Mouse (Mus musculus) heart, adult 18-20 months (tissue): ENCODE results near the gene Edem1. TPM values are rescaled to one million over a fixed set of nuclear protein-coding genes. Genes with fewer than 3 reads are reported as not detected.
"Not testable (repeated sequence)": the region's sequence is repeated elsewhere in the genome, so short reads cannot be mapped to it uniquely, and the experiment has no call there.

Experiments used
- DNase-seq, 2 experiments: peaks; one replicate each; pipeline ENCODE4 v3.0.0; 2021 to 2022; ENCODE audit warnings: mixed read lengths in 1 of 2
- total RNA-seq, 2 experiments: library from RNA; stranded (reverse); gene quantifications; 2 replicates each; pipeline ENCODE4 v1.2.3; 2021

Gene Edem1
- total RNA-seq, 2 experiments from 2014 or later = 11.7 to 18.7 TPM

- DNase-seq = peak; percentile 59 to 66
Observed at GRCm38 (mm10) chr6:108829386-108830370, 1.2 kb downstream of the Edem1 start.

DNA sequence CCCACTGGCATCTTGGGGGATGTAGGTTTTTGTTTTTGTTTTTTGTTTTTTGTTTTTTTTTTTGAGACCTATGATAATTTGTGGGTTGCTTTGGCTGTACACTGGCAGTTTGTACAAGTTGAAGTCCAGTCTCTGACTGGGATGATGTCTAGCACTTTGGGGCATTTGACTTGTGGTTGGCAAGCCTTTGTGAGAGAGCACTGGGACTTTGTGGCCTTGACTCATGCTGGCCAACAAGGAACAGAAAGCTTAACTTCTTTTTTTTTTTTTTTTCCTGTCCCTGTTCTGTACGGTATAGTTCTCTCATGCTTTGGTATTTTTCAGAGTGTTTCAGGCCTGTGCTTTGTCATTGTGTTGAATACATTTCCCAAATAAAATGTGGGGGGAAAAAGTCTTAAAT lies 3.7 kb downstream of the Edem1 start:
- DNase-seq = peak in 1 of 2 experiments; percentile 22

GRCm38 (mm10) chr6:108832989-108833388 lies 4.5 kb downstream of the Edem1 start:
- no peak for DNase-seq

GRCm38 (mm10) chr6:108833963-108834697 lies 5.7 kb downstream of the Edem1 start:
- no peak for DNase-seq

- peak; percentile 30 to 63 for DNase-seq
Observed at GRCm38 (mm10) chr6:108835765-108836691, 7.6 kb downstream of the Edem1 start.

GRCm38 (mm10) chr6:108837081-108837480 lies 8.6 kb downstream of the Edem1 start:
- DNase-seq = no peak

- DNase-seq = no peak
Observed at GRCm38 (mm10) chr6:108837958-108838357, 9.5 kb downstream of the Edem1 start.

GRCm38 (mm10) chr6:108839432-108839831 lies 11.0 kb downstream of the Edem1 start:
- no peak for DNase-seq

DNA sequence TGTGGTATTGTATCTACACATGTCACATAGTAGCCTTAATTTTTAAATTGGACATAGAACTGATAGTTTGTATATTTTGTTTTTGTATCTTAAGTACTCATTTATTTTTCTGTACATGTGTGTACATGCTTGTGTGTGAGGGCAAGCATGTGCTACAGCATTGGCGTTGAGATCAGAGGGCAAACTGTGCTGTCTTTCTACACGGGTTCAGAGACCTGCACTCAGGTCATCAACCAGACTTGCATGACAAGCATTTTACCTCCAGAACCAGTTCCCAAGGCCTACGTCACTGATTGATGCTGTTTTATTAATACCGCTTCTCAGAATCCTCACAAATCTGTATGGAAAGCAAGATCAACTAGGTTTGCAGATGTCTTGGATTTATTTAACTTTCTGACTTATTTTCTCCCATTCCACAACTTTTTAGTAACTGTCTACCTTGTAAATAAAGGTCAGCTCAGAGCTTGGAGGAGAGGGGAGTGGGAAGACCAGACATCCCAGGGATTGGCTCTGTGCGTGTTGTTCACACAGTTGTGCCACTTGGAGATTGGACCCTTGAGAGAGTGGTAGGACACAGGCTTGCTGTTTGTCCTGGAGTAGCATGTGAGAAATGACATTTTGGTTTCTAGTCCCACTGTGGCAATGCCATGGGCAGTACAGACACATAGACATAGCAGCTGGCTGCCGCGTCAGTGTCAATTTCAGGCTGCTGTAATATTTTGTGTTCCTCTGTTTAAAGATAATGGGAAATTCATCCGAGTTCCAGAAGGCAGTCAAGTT lies 12.6 kb downstream of the Edem1 start:
- no peak for DNase-seq

DNA sequence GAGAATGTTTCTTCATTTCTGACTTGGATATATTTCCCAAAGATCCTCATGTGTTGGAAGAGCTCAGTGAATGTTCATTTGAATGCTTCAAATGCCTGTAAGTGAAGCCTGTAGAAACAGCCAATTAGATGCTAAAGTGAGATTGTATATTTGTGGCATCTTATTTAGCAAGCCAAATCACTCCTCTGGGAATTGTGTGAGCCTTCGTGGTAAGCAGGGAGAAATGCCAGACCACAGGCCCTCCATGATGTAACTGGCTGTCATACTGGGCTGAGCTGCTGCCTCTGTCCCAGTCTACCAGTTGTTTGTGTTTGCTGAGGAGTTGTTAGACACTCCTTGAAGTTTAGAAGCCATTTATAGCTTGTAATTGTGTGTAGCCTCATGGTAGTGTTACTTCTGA lies 15.2 kb downstream of the Edem1 start:
- DNase-seq = no peak

DNA sequence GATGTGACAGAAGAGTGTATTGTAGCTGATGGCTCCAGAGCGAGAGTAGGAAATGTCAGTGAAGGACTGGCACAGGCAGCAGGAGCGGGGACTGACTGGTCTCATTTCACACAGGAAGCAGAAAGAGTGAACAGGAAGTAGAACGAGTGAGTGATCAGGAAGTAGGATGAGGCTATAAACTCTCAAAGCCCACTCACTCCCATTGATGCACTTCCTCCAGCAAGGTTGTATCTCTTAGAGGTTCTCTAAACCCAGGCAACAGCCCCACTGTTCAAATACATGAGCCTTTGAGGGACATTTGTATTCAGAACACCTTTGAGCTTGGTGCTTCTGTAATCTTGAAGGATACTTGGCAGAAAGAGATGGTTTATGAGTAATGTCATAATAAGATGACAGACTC lies 15.7 kb downstream of the Edem1 start:
- DNase-seq = no peak

DNA sequence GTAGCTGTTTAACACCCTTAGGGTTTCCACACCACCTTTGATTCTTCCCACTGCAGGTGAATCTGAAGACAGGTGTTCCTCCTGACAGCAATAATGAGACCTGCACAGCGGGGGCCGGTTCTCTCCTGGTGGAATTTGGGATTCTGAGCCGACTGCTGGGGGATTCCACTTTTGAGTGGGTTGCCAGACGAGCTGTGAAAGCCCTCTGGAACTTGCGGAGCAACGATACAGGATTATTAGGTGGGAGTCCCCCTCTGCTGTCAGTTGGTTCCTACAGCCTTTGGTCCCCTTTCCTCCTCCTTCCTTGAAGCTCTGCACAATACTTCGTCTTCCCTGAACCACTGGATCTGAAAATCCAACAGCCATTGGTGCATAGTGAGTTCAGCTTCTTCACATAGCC lies 16.3 kb downstream of the Edem1 start:
- no peak for DNase-seq

GRCm38 (mm10) chr6:108852088-108852670 lies 23.7 kb downstream of the Edem1 start:
- no peak for DNase-seq

DNA sequence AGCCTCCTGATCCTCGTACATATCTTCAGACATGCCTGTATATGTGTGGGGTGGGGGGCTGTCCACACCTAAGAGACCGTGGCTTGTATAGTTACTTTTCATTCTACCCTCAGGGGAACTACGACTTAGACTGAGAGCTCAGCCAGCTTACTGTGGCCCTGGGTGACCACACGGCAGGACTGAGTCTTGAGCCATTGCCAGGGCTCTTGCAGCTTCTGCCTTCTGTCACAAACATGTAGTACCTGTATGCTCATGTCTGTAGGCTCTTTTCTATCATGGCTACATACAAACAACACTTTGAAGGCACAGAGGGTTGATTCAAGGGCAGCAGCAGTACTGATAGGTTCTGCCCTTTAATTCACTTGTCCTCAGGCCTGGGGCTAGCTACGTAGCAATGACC lies 24.5 kb downstream of the Edem1 start:
- no peak for DNase-seq

DNA sequence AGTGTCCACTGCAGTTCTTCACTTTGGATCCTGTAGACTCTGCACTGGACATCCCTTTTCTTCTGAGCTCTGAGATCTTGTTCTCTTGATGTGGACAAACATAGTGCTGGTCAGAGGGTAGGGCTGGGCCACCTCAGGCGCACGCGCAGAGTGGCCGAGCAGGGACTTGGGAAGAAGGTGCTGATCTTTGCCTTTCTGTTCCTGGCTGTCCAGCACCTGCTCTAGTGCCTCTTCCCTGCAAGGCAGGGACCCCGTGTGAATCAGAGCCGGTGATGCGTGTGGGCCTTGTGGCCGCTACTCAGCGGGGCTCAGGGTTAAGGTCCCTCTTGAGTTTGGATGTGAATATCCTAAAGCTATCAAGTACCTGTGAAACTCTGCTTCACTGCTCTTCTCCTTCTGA lies 30.1 kb downstream of the Edem1 start:
- no peak for DNase-seq

DNA sequence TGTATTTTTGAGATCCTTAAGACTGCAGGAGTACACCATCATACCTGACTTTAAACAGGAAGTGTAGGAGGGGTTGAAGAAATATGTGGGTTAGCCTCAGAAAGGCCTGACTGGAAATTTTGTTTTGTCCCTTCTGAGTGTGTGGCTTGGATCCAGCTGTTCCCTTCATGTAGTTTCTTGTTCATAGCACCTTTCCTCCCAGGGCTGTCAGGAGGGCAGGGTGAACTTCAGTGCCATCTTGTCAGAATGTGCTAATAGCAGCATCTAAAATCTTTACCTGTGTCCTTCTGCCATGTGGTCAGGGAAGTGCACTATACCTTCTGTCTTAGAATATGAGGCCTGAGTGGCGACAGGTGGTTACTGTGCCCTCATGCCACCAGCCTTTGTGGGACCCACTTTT lies 32.8 kb downstream of the Edem1 start:
- no peak for DNase-seq

DNA sequence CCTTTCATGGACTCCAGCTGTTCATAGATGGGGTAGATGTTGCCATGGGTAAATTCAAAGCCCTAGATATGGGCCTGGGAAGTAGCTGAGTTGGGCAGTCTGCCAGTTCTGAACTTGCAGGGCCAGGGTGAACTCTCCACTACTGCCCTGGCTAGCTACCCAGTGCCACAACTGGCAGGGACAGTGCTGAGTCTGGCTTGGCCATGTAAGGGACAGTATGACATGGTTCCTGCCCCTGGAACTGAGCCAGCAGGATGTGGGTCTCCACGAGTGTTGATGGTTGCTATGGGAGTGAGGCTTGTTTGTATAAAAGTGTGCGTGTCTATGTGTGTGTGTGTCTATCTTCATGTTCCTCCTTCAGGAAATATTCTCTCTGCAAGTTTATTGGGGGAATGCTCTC lies 34.1 kb downstream of the Edem1 start:
- DNase-seq = peak in 1 of 2 experiments; percentile 22

DNA sequence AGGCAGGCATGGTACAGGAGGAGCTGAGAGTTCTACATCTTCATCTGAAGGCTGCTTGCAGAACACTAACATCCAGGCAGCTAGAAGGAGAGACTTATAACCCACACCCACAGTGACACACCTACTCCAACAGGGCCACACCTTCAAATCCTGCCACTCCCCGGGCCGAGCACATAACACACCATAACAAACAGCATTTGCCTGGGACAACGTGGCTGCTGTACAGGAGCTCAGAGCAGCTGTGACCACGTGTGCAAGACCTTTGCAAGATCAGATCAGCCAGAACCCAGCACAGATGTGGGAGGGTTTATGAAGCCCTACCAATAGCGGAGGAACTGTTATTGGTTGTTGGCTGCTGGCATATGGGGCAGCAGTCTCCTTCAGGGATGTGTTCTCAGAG lies 37.9 kb downstream of the Edem1 start:
- DNase-seq = no peak

DNA sequence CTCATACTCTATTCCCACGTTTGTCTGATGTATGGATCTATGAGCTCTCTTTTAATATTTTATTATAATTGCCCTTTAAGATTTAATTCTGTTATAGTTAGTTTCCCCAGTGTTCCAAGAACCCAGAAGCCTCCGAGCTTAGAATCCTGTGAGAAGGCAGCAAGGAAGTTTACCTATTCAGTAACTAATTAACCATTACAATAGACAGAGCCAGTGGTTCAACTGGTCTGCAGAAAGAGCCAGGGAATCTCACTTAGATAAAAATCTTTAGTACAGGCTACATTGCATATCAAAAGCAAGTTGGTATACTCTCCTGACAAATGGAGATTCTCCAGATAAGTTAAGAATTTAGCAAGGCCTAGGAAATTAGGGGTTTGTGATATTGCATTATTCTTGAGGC lies 40.6 kb downstream of the Edem1 start:
- not testable (repeated sequence) for DNase-seq

GRCm38 (mm10) chr6:108870421-108870820 lies 42.0 kb downstream of the Edem1 start:
- no peak for DNase-seq

GRCm38 (mm10) chr6:108871251-108871650 lies 42.8 kb downstream of the Edem1 start:
- DNase-seq = no peak
